Mouse (Mus musculus) adipocyte (in vitro differentiated cells): ENCODE measurements around the gene Dok7.

Experiments used
- DNase-seq: peaks from one replicate; pipeline ENCODE4 v3.0.0-alpha.2; 2016; ENCODE audit warnings: low spot score

The Dok7 gene

DNA sequence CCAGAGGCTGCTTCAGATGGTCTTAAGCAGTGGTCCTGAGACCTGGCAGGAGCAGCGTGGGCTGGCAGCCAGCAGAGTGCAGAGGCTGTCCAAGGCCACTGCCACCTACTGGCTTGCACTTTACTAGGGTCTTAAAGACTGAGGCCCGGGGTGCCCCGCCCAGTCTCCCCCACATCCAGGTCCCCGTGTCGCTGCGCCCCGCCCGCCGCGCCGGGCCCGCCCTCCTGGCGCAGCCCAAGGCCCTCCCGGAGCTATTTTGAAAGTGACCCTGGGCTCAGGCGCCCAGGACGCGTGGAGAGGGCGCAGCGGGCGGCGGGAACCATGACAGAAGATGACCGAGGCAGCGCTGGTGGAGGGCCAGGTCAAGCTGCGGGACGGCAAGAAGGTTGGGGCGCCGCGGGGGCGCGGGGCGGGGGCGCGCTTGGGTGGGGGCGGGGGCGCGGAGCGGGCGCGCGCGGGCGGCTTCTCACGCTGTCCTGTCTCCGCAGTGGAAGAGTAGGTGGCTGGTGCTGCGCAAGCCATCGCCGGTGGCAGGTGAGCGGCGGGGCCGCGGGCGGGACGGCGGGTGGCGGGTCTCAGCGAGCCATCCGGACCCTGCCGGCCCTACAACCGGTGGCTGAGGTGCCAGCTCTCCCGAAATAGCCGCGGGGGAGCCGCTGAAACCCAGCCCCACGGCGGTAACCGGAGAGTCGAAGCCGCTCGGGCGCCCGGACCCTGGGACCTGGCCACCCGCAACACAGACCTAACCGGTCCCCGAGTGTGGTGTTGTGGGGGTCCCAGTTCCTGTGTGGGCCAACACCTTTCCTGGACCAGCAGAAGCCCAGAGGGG, at the start of gene Dok7:
Gene Dok7, plus strand, starts transcription at position 163 of the 829 bp plus-strand sequence.
- DNase-seq, result no peak

DNA sequence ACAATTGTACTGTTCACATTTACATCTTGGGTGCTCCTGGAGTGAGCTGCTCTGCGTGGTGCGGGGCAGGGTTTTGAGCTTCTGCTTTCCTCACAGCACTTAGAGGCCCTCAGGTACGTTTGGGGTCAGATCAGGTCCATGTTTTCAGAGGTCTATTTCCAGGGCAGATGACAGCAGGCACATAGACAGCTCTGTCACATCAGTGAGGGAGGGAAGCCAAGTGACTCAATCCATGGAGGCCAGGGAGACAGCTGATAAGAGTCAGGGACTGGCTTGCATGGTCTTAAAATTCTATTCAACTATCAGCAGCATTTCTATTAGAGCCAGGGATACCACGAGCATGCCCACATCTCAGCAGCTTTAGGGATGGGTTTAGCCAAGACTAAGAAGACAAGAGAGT, 47.4 kb upstream of the Dok7 start:
- no peak for DNase-seq

DNA sequence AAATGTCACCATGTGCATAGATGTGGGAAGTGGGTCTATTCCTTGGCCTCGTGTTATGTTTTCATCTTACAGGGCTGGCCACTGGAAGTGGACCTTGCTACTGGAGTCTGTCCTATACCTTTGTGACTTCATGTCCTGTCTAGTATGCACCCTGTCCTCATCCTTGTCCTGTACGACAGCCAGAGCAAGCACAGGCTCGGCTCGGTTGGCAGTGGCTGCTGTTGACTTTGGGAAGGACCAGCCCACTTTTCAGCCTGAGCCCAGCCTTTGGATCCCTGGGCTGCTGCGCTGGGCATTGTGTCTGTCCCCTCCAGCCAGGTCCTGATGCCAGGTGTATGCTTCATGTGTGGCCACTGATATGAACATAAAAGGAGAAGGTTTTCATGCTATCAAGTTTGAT, 45.9 kb upstream of the Dok7 start:
- peak; percentile 37 for DNase-seq

DNA sequence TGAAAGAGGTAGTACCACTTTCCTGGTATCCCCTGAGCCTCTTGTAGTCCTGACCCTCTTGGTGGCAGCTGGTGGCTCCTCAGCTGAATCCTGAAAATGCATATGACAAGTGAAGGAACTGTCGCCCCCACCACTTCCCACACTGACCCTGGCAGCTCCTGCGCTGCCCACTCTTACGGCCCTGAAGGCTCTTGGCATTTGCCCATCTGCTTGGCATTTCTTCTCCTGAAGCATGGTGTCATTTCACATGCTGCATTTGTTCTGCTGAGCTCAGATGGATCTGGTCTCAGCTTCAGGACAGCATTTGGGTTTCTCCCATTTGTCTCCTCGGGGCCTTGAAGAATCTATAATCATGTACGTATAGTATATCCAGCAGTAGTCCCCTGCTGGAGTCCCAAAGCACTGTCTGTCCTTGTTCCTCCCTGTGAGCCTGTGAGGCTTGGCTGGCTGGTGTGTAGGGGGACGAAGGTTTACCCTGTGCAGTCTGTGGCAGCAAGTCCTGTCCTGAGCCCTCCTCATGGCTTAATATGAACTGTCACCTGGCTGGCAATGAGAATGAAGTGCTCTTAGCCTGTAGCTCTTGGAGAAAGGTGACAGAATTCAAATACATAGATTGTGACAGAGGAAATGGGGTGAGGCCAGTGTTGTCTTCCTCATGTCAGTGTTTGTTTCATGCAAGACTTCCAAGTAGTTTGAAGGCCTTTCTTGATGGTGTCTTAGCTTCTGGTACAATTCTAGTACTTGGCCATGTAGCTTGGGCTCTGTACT, 45.2 kb upstream of the Dok7 start:
- DNase-seq, result peak; percentile 36

DNA sequence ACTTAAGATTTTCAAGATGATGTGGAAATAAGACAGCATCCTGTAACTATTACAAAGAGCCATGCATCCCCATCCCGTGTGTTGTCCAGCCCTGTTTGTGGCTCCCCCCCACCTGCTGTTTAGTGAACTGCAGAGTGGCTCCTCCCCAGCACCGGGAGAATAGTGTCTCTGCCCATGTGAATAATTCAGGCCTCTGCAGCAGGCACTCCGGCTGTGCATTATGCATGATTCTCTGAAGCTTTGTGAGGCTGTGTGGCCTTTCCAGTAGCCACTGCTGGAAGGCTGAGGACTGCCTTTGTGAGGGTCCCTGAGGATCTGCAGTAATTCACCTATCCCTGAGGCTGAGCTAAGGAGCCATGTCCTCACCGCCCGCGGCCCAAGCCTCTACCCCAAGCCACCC, 42.5 kb upstream of the Dok7 start:
- no peak for DNase-seq

DNA sequence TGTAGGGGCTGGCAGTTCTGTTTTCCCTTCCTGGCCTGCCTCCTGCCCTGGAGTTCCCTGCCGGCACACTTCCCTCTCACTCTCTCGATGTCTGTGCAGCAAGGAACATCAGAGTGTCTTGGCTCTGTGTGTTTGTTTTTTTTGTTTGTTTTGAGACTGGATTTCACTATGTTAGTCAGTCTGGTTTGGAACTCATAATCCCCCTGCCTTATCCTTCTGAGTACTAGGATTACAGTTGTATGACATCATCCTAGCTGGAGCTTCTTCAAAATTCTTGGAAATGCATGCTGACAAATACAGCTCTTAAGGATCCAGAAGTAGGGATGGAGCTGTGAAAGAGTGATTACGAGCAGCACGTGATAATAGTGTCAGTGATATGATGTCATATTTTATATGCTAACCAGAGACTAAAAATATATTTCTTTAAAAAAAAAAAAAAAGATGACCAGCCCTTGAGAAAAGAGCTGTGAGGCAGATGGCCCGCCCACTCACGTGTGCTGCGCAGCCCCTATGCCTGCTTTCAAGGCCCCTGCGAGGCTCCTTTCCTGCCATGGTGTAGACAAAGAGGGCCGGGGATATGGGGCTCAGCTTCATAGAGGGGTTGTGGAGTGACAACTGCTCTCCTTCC, 36.8 kb upstream of the Dok7 start:
- no peak for DNase-seq

DNA sequence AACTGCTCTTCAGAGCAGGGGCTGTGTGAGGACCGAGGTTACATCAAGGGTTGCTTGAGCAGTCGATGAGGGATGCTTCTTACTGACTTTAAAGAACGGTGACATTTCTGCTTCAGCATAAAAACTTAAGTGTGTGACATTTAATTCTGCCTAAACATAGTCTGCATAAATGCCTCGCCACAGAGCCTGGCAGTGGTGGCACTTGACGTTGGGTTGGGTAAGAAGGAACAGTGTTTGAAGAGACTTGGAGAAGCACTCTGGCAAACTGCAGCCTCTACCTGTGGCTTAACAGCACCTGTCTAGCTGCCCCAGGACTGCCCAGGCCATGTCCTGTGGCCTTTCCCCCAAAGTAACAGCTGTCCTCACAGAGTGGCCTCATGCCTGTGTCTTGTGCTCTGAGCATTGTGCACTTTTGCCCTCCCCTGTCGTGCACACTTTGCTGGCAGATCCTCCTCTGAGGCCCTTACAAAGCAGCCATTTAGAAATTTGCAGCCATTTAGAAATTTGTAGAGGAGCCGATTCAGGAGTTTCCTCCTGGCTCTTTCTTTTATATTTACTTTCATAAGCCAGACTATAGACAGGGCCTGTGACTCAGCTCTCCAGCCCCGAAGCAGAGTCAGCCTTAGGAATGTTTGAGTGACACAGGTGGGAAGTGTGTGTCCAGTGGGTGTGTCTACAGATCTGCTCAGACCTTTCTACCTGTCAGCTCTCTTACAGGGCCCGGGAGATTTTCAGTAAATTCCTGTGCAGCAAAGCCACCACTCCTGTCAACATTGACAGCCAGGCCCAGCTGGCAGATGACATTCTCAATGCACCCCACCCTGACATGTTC, 35.9 kb upstream of the Dok7 start:
- no peak for DNase-seq

DNA sequence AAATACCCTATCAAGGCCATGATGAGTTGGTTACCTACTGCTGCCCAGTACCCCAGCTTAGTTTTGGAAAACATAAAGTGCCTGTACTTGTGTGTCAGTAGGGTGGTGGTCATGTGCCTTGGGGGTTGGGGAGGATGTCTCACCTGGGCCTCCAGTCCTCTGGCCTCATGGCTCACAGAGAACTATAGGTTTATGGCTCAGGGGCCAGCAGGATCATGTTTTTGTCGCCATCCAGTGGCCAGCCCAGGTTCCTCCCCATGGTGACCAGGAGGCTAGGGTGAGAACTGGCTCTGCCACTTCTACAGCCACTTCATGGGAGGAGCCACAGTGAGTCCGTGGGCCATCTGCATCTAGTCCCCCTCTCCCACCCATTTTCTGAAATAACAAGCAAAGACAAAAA, 31.6 kb upstream of the Dok7 start:
- peak; percentile 76 for DNase-seq

DNA sequence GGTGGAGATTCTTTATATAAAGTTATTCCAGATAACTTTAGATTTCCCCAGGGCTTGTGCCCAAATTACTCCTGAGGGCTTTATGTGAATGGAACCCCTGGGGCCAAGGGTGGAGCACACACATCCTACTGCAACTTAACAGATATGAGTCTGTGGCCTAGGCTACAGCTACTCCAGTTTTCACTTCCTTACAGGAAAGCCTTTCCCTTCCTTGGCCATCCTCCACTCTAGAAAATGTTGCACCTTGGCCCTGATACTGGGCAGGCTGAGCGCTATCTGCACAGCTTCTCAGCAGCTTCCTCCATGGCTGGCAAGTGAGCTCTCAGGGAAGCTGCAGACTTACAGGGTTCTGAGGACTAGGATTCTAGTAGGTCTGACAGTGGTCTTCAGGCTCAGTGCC, 27.3 kb upstream of the Dok7 start:
- peak; percentile 70 for DNase-seq

DNA sequence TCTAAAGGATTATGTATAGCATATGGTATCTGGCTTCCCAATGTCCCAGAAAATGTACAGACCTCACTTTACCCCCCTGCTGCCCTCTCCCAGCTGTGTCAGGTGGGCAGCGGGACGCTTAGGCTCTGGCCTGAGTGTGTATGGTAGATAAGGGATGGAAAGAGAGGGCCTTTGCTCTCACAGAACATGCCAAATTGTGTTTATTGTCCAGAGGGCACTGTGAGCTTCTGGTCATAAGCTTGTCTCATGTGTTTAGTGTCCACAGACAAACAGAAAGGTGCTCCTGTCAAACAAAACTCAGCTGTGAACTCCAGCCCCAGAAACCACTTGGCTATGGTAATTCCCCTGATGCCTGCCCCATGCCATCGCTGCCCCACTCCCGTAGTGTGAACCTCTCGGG, 26.8 kb upstream of the Dok7 start:
- peak; percentile 65 for DNase-seq

DNA sequence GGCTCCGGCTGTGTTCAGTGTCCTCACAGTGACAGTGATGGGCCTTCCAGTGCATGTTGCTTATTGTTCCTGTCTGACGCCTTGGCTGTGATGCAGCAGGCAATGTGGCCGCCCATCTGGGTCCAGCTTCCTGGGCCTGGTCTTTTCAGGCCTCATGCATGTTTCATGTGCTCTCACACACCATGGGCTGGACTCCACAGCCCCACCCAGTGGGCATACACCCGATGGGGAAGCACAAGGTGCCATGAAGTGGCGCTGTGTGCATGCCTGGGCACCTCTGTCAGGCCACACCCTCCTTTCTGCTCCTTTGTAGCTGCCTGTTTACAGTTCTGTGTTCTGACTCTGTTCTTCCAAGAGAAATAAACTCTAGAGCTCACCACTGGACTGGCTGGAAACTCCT, 23.5 kb upstream of the Dok7 start:
- no peak for DNase-seq

DNA sequence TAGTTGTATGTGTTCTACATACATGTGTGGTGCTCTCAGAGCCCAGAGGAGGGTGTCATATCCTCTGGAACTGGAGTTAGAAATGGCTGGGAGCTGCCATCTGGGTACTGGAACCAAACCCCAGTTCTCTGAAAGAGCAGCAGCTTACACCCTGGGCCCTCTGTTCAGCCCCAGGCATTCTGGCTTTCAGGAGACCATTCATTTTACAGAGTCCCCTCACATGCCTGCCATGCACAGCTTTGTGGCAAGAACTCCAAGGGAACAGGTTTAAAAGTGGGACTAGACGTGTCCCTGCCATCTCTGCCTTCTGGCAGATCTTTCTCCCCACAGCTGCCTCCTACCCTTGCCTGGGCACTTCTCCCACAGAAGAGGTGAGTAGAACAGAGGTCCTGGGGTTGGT, 22.9 kb upstream of the Dok7 start:
- peak; percentile 39 for DNase-seq

DNA sequence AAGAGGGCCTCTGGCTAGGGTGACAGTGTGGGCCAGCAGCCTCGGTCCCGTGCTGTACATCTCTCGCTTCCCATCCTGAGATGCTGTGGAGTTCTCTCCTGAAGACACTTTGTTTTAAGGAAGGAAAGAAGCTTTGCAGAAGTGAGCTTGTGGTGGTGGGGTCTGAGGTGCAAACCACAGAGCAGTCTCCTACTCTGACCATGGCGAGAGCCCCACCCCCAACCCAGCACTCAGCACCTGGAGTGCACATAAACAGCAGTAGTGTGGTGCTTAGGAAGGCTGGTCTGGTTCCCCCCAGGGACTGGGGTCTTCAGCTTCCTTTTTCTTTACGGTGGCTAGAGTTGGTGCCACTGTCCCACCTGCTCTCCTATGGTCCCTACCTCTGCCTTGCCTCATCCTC, 21.4 kb upstream of the Dok7 start:
- DNase-seq, result no peak

DNA sequence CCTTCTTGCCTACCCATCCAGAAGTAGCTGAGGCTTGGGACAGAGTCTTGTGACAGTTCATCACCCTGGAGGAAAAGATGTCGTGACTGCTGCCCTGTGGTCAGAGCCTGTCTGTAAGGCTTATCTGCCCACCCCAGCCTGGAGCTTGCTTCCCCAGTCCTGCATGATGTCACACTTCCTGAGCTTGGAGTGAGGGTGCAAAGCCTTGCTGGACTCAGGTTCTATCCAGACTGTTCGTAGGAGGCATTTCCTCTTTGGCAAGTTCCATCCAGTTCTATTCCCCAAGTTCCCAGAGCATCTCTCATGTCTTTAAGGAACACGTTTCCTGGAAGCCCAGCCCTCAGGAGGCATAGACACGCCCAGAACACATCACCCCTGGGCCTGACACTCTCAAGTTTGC, 20.8 kb upstream of the Dok7 start:
- DNase-seq, result no peak

DNA sequence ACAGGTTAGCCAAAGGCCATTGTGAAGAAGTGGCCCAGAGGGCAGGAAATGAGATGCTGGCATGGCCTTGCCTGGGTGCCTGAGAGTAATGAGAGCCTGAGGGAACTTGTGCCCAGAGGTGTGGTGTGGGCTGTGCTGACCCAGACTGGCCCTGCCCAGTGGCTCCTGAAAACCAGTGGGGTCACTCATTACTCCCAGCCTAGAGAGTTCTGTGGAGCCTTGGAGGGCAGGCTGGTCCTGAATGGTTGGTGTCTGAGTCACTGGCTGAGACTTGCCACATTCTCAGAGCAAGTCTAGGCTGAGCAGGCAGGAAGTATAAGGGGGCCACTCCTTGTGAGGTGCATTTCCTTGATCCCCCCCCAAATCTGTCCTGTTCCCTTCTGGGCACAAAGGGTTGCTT, 19.1 kb upstream of the Dok7 start:
- peak; percentile 44 for DNase-seq

DNA sequence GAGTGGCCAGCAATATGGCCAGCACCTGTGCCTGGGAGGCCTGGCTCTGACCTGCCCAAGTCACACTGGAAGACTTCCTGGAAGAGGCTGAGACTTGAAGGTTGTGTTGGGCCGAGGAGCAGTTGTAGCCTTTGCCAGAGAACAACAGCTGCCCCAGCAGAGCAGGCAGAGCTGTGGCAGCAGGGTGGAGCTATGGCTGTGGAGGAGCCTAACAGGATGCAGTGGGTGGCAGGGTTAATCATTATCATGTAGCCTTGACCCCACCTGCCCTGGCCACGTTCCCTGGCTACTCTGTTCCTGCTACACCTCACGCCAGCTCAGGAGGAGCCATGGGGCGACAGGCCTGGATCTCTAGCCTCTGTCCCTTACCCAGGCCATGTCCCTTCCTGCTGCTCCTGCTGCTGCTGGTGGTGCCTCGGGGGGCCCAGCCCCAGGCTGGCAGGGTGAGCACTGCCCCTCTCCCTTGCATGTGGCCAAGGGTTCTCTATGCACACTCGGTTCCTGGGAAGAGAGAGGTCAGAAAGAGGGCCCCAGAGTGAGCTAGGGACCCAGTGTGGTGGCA, 15.2 kb upstream of the Dok7 start, which contains the start of gene Hgfac:
Gene Hgfac, plus strand, starts transcription at position 242 of the 562 bp plus-strand sequence.
- no peak for DNase-seq

DNA sequence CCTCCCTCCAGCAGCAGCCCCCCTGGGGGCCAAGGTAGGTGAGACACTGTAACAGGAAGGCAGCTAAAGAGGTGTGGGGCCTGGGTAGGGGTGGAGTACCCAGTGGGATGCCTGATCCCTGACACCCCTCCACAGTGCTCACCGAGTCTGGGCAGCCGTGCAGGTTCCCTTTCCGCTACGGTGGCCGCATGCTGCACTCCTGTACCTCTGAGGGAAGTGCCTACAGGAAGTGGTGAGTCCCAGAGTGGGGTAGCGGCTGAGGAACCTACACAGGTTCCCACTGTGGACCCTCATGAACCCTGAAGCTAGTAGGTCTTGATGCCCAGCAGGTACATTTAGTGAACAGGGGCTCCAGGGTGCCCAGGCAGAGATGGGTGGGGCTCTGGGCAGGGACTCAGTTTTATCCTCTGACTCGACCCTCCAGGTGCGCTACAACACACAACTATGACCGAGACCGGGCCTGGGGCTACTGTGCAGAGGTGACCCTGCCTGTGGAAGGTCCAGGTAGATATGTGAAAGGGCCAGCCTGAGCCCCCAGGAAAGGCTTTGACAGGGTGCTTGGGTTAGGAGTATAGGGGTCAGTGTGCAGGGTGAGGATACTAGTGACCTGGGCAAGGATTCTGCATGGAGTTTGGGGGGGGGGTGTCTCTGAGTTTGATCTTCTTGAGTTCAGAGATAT, 14.0 kb upstream of the Dok7 start:
- DNase-seq, result no peak

DNA sequence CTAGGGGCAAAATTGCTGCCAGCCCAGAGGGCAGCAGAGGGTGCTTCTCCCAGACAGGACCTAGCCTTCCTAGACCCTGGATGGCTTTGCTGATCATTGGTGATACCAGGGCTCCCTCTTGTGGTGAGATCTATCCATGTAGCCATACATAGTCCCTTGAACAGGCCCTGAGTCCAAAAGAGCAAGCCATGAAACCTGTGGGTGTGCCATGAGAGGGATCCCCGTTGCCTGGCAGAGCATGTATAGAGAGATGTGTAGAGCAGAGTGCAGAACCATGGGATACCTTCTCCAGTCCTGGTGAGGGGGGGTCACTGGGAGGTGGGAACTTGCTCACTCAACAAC, 13.5 kb upstream of the Dok7 start:
- peak; percentile 94 for DNase-seq

DNA sequence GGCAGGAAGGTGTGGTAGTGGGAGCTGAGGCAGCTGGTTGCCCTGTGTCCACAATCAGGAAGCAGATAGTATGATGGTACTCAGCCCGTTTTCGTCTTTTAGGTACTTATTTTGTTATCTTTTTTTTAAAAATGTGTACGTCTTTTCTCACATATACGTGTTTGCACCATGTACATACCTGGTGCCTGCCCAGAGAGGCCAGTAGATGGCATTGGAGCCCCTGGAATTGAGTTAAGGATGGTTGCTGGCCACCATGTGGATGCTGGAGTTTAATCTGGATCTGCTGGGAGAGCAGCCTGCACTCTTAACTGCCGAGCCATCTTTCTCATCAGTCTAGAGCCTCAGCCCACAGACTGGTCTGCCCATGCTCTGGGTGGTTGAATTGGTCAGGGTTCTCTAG, 6.0 kb upstream of the Dok7 start:
- no peak for DNase-seq

DNA sequence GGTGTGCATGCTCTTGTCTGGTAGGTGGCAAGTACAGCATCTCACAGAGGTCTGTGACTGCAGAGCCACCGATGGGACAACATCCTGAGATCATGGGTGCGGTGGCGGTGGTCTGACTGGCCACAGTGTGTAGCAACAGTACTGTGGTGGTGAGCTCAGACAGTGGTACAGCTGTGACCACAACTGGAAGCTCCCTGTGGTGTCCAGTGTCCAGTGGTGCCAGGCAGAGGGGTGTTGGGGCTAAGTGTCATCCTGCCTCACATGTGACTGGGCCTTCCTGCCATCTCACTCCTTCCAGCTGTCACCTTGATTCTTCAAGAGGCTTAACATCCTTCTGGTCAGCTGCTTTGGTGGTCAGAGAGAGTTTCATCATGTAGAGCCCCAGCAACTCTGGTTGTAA, 1.9 kb upstream of the Dok7 start:
- no peak for DNase-seq

DNA sequence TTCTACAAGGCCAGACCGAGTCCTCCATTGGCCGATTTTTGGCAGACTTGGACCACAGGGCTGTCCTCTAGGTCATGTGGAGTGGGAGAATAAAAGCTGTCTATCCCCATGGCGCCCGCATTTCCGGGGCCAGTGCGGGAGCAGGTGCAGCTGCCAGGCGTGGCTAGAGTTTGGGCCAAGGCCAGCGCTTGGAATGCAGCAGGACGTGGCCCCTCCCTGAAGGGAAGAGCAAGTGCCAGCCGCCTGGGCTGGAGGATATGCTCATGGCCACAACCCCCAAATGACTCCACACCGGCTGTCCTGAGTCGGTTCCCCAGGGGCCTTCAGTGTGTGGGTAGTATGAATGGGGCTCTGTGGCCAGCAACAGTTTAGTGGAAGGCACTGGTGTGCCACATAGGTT, 1.5 kb upstream of the Dok7 start:
- no peak for DNase-seq
